Mouse (Mus musculus): ENCODE measurements at regions not wholly inside any gene's neighbourhood (a gene's known extent, or its start where the extent isn't known, plus 50 kb on each side); places are given as distances from the start of the nearest gene placed in this dataset.

- DNase-seq (ENCODE audit: low spot score in 2 of 2): peak in 1 of 2 experiments; percentile 7
Measured at GRCm38 (mm10) chr1:113247325-113247724, 1382.6 kb upstream of the Dsel start.

GRCm38 (mm10) chr1:113210095-113210494 is 1345.4 kb upstream of the Dsel start:
- no peak for DNase-seq (ENCODE audit: low spot score in 2 of 2)

- no peak for DNase-seq (ENCODE audit: low spot score in 2 of 2)
Measured at GRCm38 (mm10) chr1:113204019-113204418, 1339.3 kb upstream of the Dsel start.

- DNase-seq (ENCODE audit: low spot score in 2 of 2): no peak
Measured at GRCm38 (mm10) chr1:113194116-113194812, 1329.5 kb upstream of the Dsel start.

- DNase-seq (ENCODE audit: low spot score in 2 of 2): no peak
Measured at GRCm38 (mm10) chr1:113163173-113163572, 1298.5 kb upstream of the Dsel start.

All from layer of hippocampus, adult 18-20 months (tissue).